In the genomic region with DNA sequence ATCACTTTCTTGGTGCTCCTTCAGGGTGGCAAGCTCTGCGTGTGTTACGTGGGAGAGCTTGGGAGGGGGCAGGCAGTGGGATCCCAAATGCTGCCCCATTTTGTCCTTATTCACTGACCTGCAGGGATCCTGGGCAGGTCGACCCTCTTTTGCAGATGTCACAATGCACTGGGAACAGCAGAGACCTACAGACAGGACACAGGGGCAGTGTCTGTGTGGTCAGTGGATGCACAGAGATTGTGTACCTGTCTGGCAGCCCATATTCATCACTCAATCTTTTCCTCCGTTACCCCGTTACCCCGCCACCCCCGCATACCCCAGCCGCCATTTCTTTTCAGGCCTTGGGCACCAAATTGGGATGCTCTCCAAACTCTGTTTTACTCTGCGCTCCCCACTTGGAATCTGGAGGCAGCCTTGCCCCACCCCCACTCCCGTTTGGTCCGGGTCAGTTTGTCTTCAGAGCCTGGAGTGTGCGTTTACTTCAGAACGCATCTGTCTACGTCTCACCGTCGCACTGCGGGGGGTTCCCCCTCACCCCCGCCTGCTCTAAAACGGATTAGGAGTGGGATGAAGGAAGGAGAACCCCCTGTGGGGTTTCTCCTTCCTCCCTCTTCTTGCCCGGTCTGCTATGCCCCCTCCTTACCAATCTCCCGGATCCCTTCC, we compare ENCODE assay signal across 8 mouse cellular contexts. TPM values are rescaled to one million over a fixed set of nuclear protein-coding genes. Genes with fewer than 3 reads are reported as not detected.
DNase-seq lines count a peak whose midpoint lies in the region; ATAC-seq lines count a peak whose summit lies in the region.
"Not testable (repeated sequence)": the region's sequence is repeated elsewhere in the genome, so short reads cannot be mapped to it uniquely, and the experiment has no call there.

No protein-coding gene starts in this region.

- H3K4me1 ChIP-seq in embryonic facial prominence, embryonic 10.5 days; hindbrain, embryonic 12.5 days; limb, embryonic 13.5 days; midbrain, embryonic 15.5 days: not testable (repeated sequence)

- peak; percentile 33 for DNase-seq in cerebellum, adult 11-12 months
- DNase-seq in embryonic facial prominence, embryonic 10.5 days (ENCODE audit: low spot score), result peak; percentile 11
- DNase-seq in layer of hippocampus, adult 11-12 months (ENCODE audit: low spot score), result peak; percentile 5
- peak; percentile 3 for DNase-seq in right cerebral cortex, postnatal 25 days

- peak overlapping the region; percentile 54 for H3K4me3 ChIP-seq in embryonic facial prominence, embryonic 10.5 days
- H3K4me3 ChIP-seq in hindbrain, embryonic 12.5 days, result peak overlapping the region; percentile 41
- peak overlapping the region; percentile 41 for H3K4me3 ChIP-seq in limb, embryonic 13.5 days
- H3K4me3 ChIP-seq in midbrain, embryonic 15.5 days, result peak overlapping the region; percentile 49

- peak overlapping the region; percentile 53 for H3K9ac ChIP-seq in hindbrain, embryonic 12.5 days
- not testable (repeated sequence) for H3K9ac ChIP-seq in limb, embryonic 13.5 days
- H3K9ac ChIP-seq in midbrain, embryonic 15.5 days, result peak overlapping the region; percentile 50

- peaks cover 54% of the 10 kb centered on the region for H3K27me3 ChIP-seq in embryonic facial prominence, embryonic 10.5 days (replicated peaks; ENCODE audit: low read depth, poor library complexity, severe bottlenecking)
- not testable (repeated sequence) for H3K27me3 ChIP-seq in hindbrain, embryonic 12.5 days; midbrain, embryonic 15.5 days (replicated peaks)
- peaks cover 38% of the 10 kb centered on the region for H3K27me3 ChIP-seq in limb, embryonic 13.5 days

- H3K9me3 ChIP-seq in embryonic facial prominence, embryonic 10.5 days; hindbrain, embryonic 12.5 days (replicated peaks); limb, embryonic 13.5 days; midbrain, embryonic 15.5 days: not testable (repeated sequence)

- 21% methylated on average over 21 of the region's 21 CpGs for WGBS in embryonic facial prominence, embryonic 10.5 days
- WGBS in hindbrain, embryonic 12.5 days, result 13% methylated on average over 17 of the region's 21 CpGs
- 27% methylated on average over 20 of the region's 21 CpGs for WGBS in limb, embryonic 13.5 days
- WGBS in midbrain, embryonic 15.5 days, result 30% methylated on average over 21 of the region's 21 CpGs

- not testable (repeated sequence) for H3K36me3 ChIP-seq in embryonic facial prominence, embryonic 10.5 days (replicated peaks); hindbrain, embryonic 12.5 days; limb, embryonic 13.5 days; midbrain, embryonic 15.5 days (replicated peaks)

- not testable (repeated sequence) for H3K27ac ChIP-seq in embryonic facial prominence, embryonic 10.5 days (replicated peaks); hindbrain, embryonic 12.5 days; limb, embryonic 13.5 days
- H3K27ac ChIP-seq in midbrain, embryonic 15.5 days, result peak overlapping the region; percentile 70; the same call in 1 of the 2 replicates

- H3K4me2 ChIP-seq in hindbrain, embryonic 12.5 days (replicated peaks), result peak overlapping the region; percentile 60
- peak overlapping the region; percentile 63 for H3K4me2 ChIP-seq in limb, embryonic 13.5 days (replicated peaks)
- H3K4me2 ChIP-seq in midbrain, embryonic 15.5 days, result peak overlapping the region; percentile 49

- ATAC-seq in frontal cortex, adult (ENCODE audit: low TSS enrichment), result peak; percentile 50
- peak; percentile 81 for ATAC-seq in hindbrain, embryonic 12.5 days (ENCODE audit: low FRiP score)
- ATAC-seq in limb, embryonic 13.5 days (ENCODE audit: low FRiP score, low read depth), result 0 out of 2 replicates have a peak, but pooled peaks have one; percentile 24
- ATAC-seq in midbrain, embryonic 15.5 days (replicated peaks), result peak; percentile 73

RNA-seq across cellular contexts. Expression of gene Tceal6, which starts 0.6 kb away (rescaled TPM):
- 0.62 and 1.7 TPM in 2 replicates for polyA plus RNA-seq in embryonic facial prominence, embryonic 10.5 days (2016; fragmentation: Nextera tagmentation; extraction: Ambion mirVana)
- polyA plus RNA-seq in hindbrain, embryonic 12.5 days (2016; fragmentation: Nextera tagmentation; extraction: Ambion mirVana), result 9.5 and 13.4 TPM in 2 replicates
- 9.7 and 10.0 TPM in 2 replicates for polyA plus RNA-seq in limb, embryonic 13.5 days (2015; fragmentation: Nextera tagmentation; extraction: Ambion mirVana)
- 42.7 and 45.1 TPM in 2 replicates for polyA plus RNA-seq in midbrain, embryonic 15.5 days (2015; fragmentation: Nextera tagmentation; extraction: Ambion mirVana)

RNA-seq across cellular contexts. Expression of gene Gm15023, which starts 32.5 kb away (rescaled TPM):
- polyA plus RNA-seq in embryonic facial prominence, embryonic 10.5 days (2016; fragmentation: Nextera tagmentation; extraction: Ambion mirVana), result not detected in 2 replicates
- polyA plus RNA-seq in hindbrain, embryonic 12.5 days (2016; fragmentation: Nextera tagmentation; extraction: Ambion mirVana), result not detected in 2 replicates
- not detected in 2 replicates for polyA plus RNA-seq in limb, embryonic 13.5 days (2015; fragmentation: Nextera tagmentation; extraction: Ambion mirVana)
- polyA plus RNA-seq in midbrain, embryonic 15.5 days (2015; fragmentation: Nextera tagmentation; extraction: Ambion mirVana), result not detected in 2 replicates

Comparison
In these comparisons a context has a peak if more than half of its experiments do, and no peak if none do; other contexts are left out.
1. ATAC-seq: peak in every context shown above with its lines; median percentile 81 in hindbrain, embryonic 12.5 days; 73 in midbrain, embryonic 15.5 days; 50 in frontal cortex, adult; 24 in limb, embryonic 13.5 days.